Mouse (Mus musculus) stomach, embryonic 14.5 days (tissue): ENCODE data around the gene Slc16a13. TPM values are rescaled to one million over a fixed set of nuclear protein-coding genes. Genes with fewer than 3 reads are reported as not detected.

ENCODE experiments used
- ATAC-seq: fragments of 200-750 bp; cut with Nextera tagmentation; 2 replicates; pipeline ENCODE4 v1.8.0; 2017; ENCODE audit warnings: low read depth, moderate TSS enrichment; ENCODE audit not compliant: insufficient number of reproducible peaks, insufficient read depth, low FRiP score
- H3K27ac ChIP-seq: fragments of 300-500 bp; sonication (generic); 2 replicates; pipeline ENCODE4 v1.5.1; 2014; ENCODE audit warnings: mild to moderate bottlenecking, low read length, moderate library complexity, mixed read lengths
- H3K27me3 ChIP-seq: fragments of 300-500 bp; sonication (generic); 2 replicates; pipeline ENCODE4 v1.6.1; 2014; ENCODE audit warnings: low read length, control low read depth, mixed read lengths; ENCODE audit not compliant: control insufficient read depth, insufficient read depth
- H3K36me3 ChIP-seq: fragments of 300-500 bp; sonication (generic); 2 replicates; pipeline ENCODE4 v1.6.1; 2014; ENCODE audit warnings: mild to moderate bottlenecking, control low read depth, low read length, moderate library complexity, mixed read lengths; ENCODE audit not compliant: control insufficient read depth, insufficient read depth
- H3K4me1 ChIP-seq: fragments of 300-500 bp; sonication (generic); 2 replicates; pipeline ENCODE4 v1.6.1; 2014; ENCODE audit warnings: low read length, control low read depth, mixed read lengths; ENCODE audit not compliant: control insufficient read depth, insufficient read depth
- H3K4me2 ChIP-seq: fragments of 300-500 bp; sonication (generic); replicated peaks from 2 replicates; pipeline ENCODE4 v1.6.1; 2014; ENCODE audit warnings: low read depth, low read length, control low read depth
- H3K4me3 ChIP-seq: fragments of 300-500 bp; sonication (generic); 2 replicates; pipeline ENCODE4 v1.5.1; 2014; ENCODE audit warnings: low read depth, low read length, control low read depth
- H3K9ac ChIP-seq: fragments of 300-500 bp; sonication (generic); replicated peaks from 2 replicates; pipeline ENCODE4 v1.6.1; 2014; ENCODE audit warnings: low read depth, mild to moderate bottlenecking, control low read depth, low read length, moderate library complexity, mixed read lengths
- H3K9me3 ChIP-seq: fragments of 300-500 bp; sonication (generic); 2 replicates; pipeline ENCODE4 v1.6.1; 2016; ENCODE audit warnings: low read depth, low read length, control low read depth; ENCODE audit not compliant: control insufficient read depth
- WGBS: fragments of 180-500 bp; shearing (Covaris S2); extraction: QIAGEN DNeasy Blood & Tissue Kit; methylation state at CpG from one replicate; pipeline ENCODE4 v1.1.7; 2014; 5-methylcytosine and 5-hydroxymethylcytosine counted together
- polyA plus RNA-seq: library from polyadenylated mRNA; unstranded; fragments of >200 nt; fragmentation: Nextera tagmentation; extraction: Ambion mirVana; gene quantifications from 2 replicates; pipeline ENCODE4 v1.2.1, GENCODE M21; 2014

The Slc16a13 gene
- polyA plus RNA-seq, 1 experiment from 2014 or later: 5.6 TPM

GRCm38 (mm10) chr11:70219873-70220272, 991 bp downstream of the Slc16a13 start:
- Histone ChIP-seq H3K4me1 (0 out of 2 replicates have a peak, but pooled peaks cover 20% of the 10 kb centered on the region), H3K27me3 (peaks cover 12% of the 10 kb centered on the region), H3K27ac (no peak overlapping the region), H3K9ac (peak overlapping the region; percentile 57), H3K4me3 (peak overlapping the region; percentile 37), H3K36me3 (no peaks in the 10 kb centered on the region; the same call in 1 of the 2 replicates), H3K9me3 (no peaks in the 10 kb centered on the region), H3K4me2 (peak overlapping the region; percentile 66)
- no peak for ATAC-seq
- 64% methylated on average over 7 of the region's 7 CpGs for WGBS

- no peaks in the 10 kb centered on the region for H3K9me3 ChIP-seq
- no peak overlapping the region for H3K4me3 ChIP-seq
- H3K27me3 ChIP-seq: peaks cover 17% of the 10 kb centered on the region
- no peak overlapping the region for H3K9ac ChIP-seq
- peaks cover 21% of the 10 kb centered on the region; the same call in 1 of the 2 replicates for H3K4me1 ChIP-seq
- 90% methylated on average over 15 of the region's 15 CpGs for WGBS
- no peak overlapping the region for H3K4me2 ChIP-seq
- no peak overlapping the region for H3K27ac ChIP-seq
- no peak for ATAC-seq
- no peaks in the 10 kb centered on the region; the same call in 1 of the 2 replicates for H3K36me3 ChIP-seq
These were observed 2.0 kb downstream of the Slc16a13 start for GRCm38 (mm10) chr11:70218741-70219470.

- Histone ChIP-seq H3K4me3 (no peak overlapping the region), H3K27me3 (peaks cover 22% of the 10 kb centered on the region), H3K27ac (no peak overlapping the region), H3K9me3 (no peaks in the 10 kb centered on the region), H3K4me2 (no peak overlapping the region), H3K4me1 (peaks cover 21% of the 10 kb centered on the region; the same call in 1 of the 2 replicates), H3K36me3 (no peaks in the 10 kb centered on the region; the same call in 1 of the 2 replicates), H3K9ac (no peak overlapping the region)
- WGBS: 71% methylated on average over 4 of the region's 4 CpGs
- ATAC-seq: no peak
These were observed 2.8 kb downstream of the Slc16a13 start for GRCm38 (mm10) chr11:70218039-70218438.

- Histone ChIP-seq H3K4me1 (peaks cover 16% of the 10 kb centered on the region; the same call in 1 of the 2 replicates), H3K9ac (no peak overlapping the region), H3K9me3 (no peaks in the 10 kb centered on the region), H3K27me3 (peaks cover 22% of the 10 kb centered on the region), H3K36me3 (no peaks in the 10 kb centered on the region; the same call in 1 of the 2 replicates), H3K4me2 (no peak overlapping the region), H3K4me3 (no peak overlapping the region), H3K27ac (no peak overlapping the region)
- ATAC-seq: no peak
- 61% methylated on average over 3 of the region's 3 CpGs for WGBS
These were observed 4.8 kb downstream of the Slc16a13 start for GRCm38 (mm10) chr11:70216103-70216502.

GRCm38 (mm10) chr11:70215301-70215700, 5.6 kb downstream of the Slc16a13 start:
- H3K9ac ChIP-seq: no peak overlapping the region
- H3K27ac ChIP-seq: no peak overlapping the region
- H3K9me3 ChIP-seq: no peaks in the 10 kb centered on the region
- H3K4me1 ChIP-seq: peaks cover 16% of the 10 kb centered on the region; the same call in 1 of the 2 replicates
- H3K27me3 ChIP-seq: peaks cover 22% of the 10 kb centered on the region
- ATAC-seq: no peak
- no peak overlapping the region for H3K4me3 ChIP-seq
- H3K36me3 ChIP-seq: no peaks in the 10 kb centered on the region; the same call in 1 of the 2 replicates
- H3K4me2 ChIP-seq: no peak overlapping the region
- WGBS: 18% methylated on average over 22 of the region's 22 CpGs

- 9% methylated on average over 18 of the region's 18 CpGs for whole genome bisulfite sequencing
- peak; percentile 4; the same call in 1 of the 2 replicates for ATAC-seq
These were observed 6.0 kb downstream of the Slc16a13 start for GRCm38 (mm10) chr11:70214856-70215209.

GRCm38 (mm10) chr11:70214191-70214855, 6.5 kb downstream of the Slc16a13 start:
- H3K27ac ChIP-seq: no peak overlapping the region
- peaks cover 22% of the 10 kb centered on the region for H3K27me3 ChIP-seq
- no peak overlapping the region; the same call in 1 of the 2 replicates for H3K9ac ChIP-seq
- no peaks in the 10 kb centered on the region for H3K9me3 ChIP-seq
- ATAC-seq: 0 out of 2 replicates have a peak, but pooled peaks have one; percentile 10
- no peaks in the 10 kb centered on the region; the same call in 1 of the 2 replicates for H3K36me3 ChIP-seq
- whole genome bisulfite sequencing: 1% methylated on average over 46 of the region's 46 CpGs
- H3K4me1 ChIP-seq: peaks cover 11% of the 10 kb centered on the region; the same call in 1 of the 2 replicates
- H3K4me2 ChIP-seq: peak overlapping the region; percentile 48
- H3K4me3 ChIP-seq: peak overlapping the region; percentile 25

More at GRCm38 (mm10) chr11:70214856-70215209, 6.0 kb downstream of the Slc16a13 start:
- Histone ChIP-seq H3K4me3 (peak overlapping the region; percentile 25), H3K4me1 (peaks cover 12% of the 10 kb centered on the region; the same call in 1 of the 2 replicates), H3K27ac (no peak overlapping the region), H3K27me3 (peaks cover 22% of the 10 kb centered on the region), H3K9ac (no peak overlapping the region), H3K4me2 (peak overlapping the region; percentile 48), H3K9me3 (no peaks in the 10 kb centered on the region), H3K36me3 (no peaks in the 10 kb centered on the region; the same call in 1 of the 2 replicates)

- 0 out of 2 replicates have a peak, but pooled peaks have one; percentile 34 for ATAC-seq
- 8% methylated on average over 24 of the region's 26 CpGs for WGBS
- Histone ChIP-seq H3K9ac (no peak overlapping the region; the same call in 1 of the 2 replicates), H3K27me3 (peaks cover 22% of the 10 kb centered on the region), H3K4me2 (peak overlapping the region; percentile 48), H3K4me3 (peak overlapping the region; percentile 25), H3K9me3 (no peaks in the 10 kb centered on the region), H3K36me3 (no peaks in the 10 kb centered on the region; the same call in 1 of the 2 replicates), H3K27ac (no peak overlapping the region), H3K4me1 (peaks cover 8% of the 10 kb centered on the region; the same call in 1 of the 2 replicates)
These were observed 7.1 kb downstream of the Slc16a13 start for GRCm38 (mm10) chr11:70213736-70214135.
